Mouse (Mus musculus) liver, adult 10 weeks (tissue): ENCODE measurements around the gene Sec14l2. TPM values are rescaled to one million over a fixed set of nuclear protein-coding genes. Genes with fewer than 3 reads are reported as not detected.

ENCODE experiments used
- polyA plus RNA-seq: library from polyadenylated mRNA; stranded (reverse); fragments of 350-450 nt; fragmentation: Illumina TruSeq; extraction: RNeasy Lipid Tissue Mini Kit (QIAGEN cat#74804); gene quantifications from one replicate; pipeline ENCODE4 v1.2.3, GENCODE M21; 2014; ENCODE audit warnings: low read depth, low replicate concordance

The Sec14l2 gene
- 293 TPM for polyA plus RNA-seq

DNA sequence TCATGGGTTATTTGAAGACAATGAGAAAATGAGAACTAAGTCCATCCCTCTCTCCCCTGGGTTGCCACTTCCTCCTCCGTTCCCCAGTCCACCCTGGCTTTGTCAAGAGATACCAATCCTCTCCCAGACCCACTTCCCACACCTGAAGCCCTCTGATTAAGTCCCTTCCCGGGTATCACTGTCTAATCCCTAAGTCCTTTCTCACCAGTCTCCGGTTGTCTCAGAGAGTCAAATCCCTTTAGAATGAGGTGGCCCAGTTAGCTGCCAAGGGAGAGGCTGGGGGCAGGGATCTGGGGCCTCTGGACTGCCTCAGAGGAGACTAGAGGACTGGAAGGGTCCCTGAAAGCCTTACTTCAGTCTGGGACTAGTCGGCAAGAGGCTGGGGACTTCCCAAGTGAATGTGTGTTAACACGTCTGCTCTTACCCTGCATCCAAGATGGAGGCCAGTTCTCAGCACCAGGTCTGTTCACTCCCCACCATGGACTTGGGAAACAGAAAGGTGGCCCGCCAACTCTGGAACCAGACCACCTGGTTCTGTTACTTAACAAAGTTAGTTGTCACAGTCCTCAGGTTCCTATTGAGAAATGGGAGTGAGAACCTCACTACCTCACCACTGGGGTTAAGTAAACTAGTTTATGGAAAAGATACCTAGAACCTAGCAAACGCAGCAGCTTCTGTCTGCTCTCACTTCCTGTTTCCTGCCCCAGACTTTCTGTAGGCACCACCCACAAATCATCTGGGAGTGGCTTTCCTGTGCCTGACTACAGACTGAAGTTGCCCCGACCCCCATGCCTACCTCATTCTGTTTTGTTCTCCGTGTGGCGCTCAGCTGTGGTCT lies at the start of gene Sec14l2:
TSS of gene Sec14l2 (minus strand) at position 674 of the 838 bp plus-strand sequence.

GRCm38 (mm10) chr11:4159808-4160708 lies 36.8 kb upstream of the Sec14l2 start, which contains the start of the genes Ccdc157 and Sf3a1:
TSS of gene Ccdc157 (minus strand) at chr11:4160293.
TSS of gene Sf3a1 (plus strand) at chr11:4160350.

DNA sequence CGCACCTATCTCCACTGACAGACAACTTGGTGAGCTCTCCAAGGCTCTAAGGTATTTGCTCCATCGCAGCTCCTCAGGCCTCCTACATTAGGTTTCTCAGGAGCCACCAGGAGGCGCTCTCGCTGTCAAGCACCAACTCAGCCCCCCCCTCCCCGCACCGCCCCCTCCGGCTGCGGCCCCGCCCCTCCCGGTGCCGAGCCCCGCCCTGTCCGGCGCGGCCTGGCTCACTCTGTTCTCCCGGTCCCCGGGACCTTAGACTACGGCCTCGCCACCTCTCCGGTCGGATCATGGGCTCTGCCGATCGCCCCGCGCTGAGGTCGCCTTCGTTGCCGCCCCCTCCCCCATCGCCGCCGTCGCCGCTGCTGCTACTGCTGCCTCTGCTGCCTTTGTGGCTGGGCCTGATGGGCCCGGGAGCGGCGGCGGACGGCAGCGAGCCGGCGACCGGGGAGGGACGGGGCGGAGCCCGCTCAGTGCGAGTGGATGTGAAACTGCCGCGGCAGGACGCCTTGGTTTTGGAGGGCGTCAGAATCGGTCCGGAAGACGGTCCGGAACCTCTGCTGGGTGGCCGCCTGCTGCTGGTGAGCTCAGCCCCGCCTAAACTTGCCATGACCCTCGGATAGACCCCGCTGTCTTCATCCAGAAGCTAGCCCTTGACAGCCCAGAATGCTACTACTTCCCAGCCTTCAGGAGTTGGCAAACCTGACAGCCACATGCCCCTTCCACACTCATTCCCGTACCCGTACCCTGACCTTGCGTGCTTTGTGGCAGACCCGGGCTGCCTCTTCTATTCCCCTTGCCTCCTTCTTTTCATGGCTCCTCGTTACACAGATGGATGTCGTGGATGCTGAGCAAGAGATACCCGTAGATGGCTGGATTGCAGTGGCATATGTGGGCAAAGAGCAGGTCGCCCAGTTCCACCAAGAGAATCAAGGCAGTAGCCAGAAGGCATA lies 12.0 kb upstream of the Sec14l2 start, which contains the start of gene Rnf215:
TSS of gene Rnf215 (plus strand) at position 217 of the 950 bp plus-strand sequence.

GRCm38 (mm10) chr11:4095171-4096053 lies 27.8 kb downstream of the Sec14l2 start, which contains the start of gene Mtfp1:
TSS of gene Mtfp1 (minus strand) at chr11:4095445.

DNA sequence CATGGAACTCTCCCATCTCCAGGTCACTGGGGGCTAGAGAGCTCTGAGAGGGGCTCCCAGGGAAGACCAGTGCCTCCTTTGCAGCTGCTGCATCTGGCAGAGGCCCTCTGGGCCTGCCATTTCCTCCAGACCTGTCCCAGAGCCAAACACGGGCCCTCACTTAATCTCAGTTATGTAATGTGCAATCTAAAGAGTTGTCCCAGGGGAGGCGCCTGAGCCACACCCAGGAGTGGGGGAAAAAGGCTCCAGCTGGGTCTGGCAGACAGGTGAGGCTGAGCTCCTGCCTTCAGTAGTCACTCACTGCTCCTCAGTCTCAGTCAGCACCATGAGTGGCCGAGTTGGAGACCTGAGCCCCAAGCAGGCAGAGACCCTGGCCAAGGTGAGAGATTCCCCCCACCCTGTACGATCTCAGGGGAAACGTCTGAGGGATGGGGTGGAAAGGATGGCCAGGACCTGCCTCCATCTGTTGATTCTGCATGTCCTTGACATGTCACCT lies 58.5 kb downstream of the Sec14l2 start, which contains the start of gene Sec14l3:
TSS of gene Sec14l3 (plus strand) at position 215 of the 496 bp plus-strand sequence.

Other genes starting within 250 kb of the Sec14l2 start
- gene 4921536K21Rik, start 228.3 kb downstream of the Sec14l2 start, polyA plus RNA-seq, result not detected
- gene Dusp18, start 228.2 kb downstream of the Sec14l2 start, polyA plus RNA-seq, result not detected
- gene Slc35e4, start 208.8 kb downstream of the Sec14l2 start, polyA plus RNA-seq, result not detected
- gene Tcn2, start 191.3 kb downstream of the Sec14l2 start, polyA plus RNA-seq, result 15.7 TPM
- gene Pes1, start 159.4 kb downstream of the Sec14l2 start, polyA plus RNA-seq, result 11.5 TPM
- gene 4930556J24Rik, start 146.6 kb downstream of the Sec14l2 start, polyA plus RNA-seq, result not detected
- gene Gal3st1, start 139.8 kb downstream of the Sec14l2 start, polyA plus RNA-seq, result not detected
- 73.8 TPM for gene Sec14l4, start 92.0 kb downstream of the Sec14l2 start, polyA plus RNA-seq
- not detected for gene Sec14l3, start 58.6 kb downstream of the Sec14l2 start, polyA plus RNA-seq
- 17.1 TPM for gene Mtfp1, start 28.0 kb downstream of the Sec14l2 start, polyA plus RNA-seq
- gene Rnf215, start 11.8 kb upstream of the Sec14l2 start, polyA plus RNA-seq, result 2.9 TPM
- gene Ccdc157, start 36.9 kb upstream of the Sec14l2 start, polyA plus RNA-seq, result 4.3 TPM
- gene Sf3a1, start 36.9 kb upstream of the Sec14l2 start, polyA plus RNA-seq, result 5.6 TPM
- gene Tbc1d10a, start 63.4 kb upstream of the Sec14l2 start, polyA plus RNA-seq, result 0.87 TPM
- not detected for gene Castor1, start 94.8 kb upstream of the Sec14l2 start, polyA plus RNA-seq
- gene Osm, start 113.0 kb upstream of the Sec14l2 start, polyA plus RNA-seq, result not detected
- not detected for gene Lif, start 134.1 kb upstream of the Sec14l2 start, polyA plus RNA-seq